Mouse (Mus musculus) kidney, adult 18-20 months (tissue): Measurements from ENCODE around the gene Ndrg4.

ENCODE experiments used
- DNase-seq: peaks from one replicate; pipeline ENCODE4 v3.0.0; 2021

Ndrg4 gene

DNA sequence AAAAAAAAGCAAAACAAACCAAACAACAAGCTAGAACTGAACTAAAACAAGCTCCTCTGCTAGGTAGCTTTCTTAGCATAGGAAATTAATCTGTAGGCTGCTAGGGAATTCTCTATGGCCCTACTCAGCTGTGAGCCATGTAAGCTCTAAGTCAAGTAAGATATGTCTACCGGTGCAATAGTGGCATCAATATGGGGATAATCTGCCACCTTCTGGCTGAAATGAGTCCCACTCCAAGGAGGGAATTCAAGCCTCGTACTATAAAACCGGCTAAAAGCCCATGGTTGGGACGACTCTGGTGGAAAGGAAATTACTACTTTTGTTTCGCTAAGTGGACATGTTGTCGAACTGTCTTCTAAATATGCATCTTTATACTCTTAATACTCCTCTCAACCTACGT lies 61.8 kb downstream of the Ndrg4 start:
- DNase-seq, result no peak

DNA sequence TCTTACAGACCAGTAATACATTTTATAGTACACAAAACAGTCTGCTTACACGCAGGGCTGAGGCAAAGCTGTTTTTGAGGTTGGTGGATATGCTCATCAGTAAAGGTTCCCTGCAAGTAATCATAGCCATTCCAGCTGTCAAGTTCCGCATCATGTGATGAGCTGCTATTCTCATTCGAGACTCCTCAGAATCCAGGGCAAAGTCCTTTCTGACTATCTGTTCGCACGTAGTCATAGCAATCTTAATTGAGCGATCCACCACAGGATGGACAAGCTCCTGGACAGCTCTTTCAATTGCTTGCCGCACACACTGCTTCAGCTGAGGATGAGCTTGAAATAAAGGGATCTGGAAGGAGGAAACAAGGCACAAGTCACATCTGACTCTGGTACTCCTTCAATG lies 65.0 kb downstream of the Ndrg4 start:
- DNase-seq, result no peak

DNA sequence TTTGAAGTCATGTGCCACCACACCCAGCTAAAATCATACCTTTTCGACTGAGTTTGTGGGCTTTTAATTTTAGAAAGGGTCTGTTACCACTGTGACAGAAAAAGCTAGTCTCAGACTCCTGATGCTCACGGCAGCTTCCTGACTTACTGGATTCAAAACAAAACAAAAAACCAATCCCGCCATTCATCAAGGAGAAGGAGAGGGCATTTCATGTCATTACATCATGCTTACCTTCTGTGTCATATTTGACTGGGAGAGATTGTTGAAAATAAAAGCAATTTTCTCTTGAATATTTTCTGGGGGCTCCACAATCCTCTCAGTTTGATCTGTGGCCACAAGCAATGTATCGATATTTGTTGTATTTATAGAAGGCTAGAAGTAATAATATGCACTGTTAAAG lies 71.2 kb downstream of the Ndrg4 start:
- DNase-seq, result no peak

DNA sequence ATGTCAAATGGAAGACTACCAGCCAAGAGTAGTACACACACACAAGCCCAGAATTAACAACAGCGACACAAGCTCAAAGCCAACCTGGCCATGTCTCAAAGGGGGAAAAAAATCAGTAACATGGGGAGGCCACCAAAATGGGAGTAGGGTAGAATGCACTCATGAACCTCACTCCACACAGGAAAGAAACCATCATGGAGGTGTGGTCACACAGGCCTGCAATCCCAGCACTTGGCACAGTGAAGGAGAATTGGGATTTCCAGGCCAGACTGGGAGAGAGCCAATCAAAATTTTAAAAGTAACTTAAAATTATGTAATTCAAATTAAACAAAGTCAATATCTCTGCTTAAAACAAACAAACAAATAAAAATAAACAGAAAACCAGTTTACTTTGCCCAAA lies 75.1 kb downstream of the Ndrg4 start:
- DNase-seq, result no peak

DNA sequence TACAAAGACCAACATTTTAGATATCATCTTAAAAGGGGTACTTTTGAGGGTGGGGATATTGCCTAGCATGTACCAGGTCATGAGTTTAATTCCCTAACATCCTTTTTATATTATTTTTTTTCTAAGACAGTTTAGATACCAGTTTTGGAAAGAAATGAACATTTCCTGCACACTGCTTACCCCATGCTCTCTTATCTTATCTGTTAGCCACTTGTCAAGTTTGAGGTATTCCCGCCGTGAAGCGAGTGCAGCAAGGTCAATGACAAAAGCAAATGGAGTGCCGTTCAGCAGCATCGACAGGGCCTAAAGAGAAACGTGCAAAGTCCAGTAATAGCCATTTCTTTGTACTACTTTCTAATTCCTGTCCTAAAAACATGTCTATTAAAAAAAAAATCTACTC lies 83.5 kb downstream of the Ndrg4 start:
- no peak for DNase-seq

DNA sequence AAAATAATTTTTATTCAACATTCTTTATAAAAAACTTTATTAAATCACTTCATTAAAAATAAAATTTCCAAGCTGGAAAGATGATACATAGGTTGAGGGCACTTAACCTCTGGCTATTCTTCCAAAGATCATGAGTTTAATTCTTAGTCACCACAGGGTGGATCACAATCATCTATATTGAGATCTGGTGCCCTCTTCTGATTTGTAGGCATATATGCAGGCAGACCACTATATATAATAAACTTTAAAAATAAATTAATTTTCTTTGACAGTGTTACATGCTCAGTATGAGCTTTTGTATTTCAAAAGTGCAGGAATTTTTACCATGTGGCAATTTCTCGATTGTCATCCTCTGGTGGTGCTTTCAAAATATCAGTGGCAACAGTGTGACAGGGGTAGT lies 87.4 kb downstream of the Ndrg4 start:
- no peak for DNase-seq
